Mouse (Mus musculus) forebrain, embryonic 16.5 days (tissue): Measurements from ENCODE around the gene Itga10. TPM values are rescaled to one million over a fixed set of nuclear protein-coding genes. Genes with fewer than 3 reads are reported as not detected.
"Not testable (repeated sequence)": the region's sequence is repeated elsewhere in the genome, so short reads cannot be mapped to it uniquely, and the experiment has no call there.

Experiments used
- ATAC-seq: fragments of 200-750 bp; cut with Nextera tagmentation; 2 replicates; pipeline ENCODE4 v1.8.0; 2017; ENCODE audit warnings: mild to moderate bottlenecking, moderate library complexity
- H3K27ac ChIP-seq: fragments of 300-500 bp; sonication (generic); 2 replicates; pipeline ENCODE4 v1.5.1; 2014; ENCODE audit warnings: low read length, control low read depth
- H3K27me3 ChIP-seq: fragments of 300-500 bp; sonication (generic); replicated peaks from 2 replicates; pipeline ENCODE4 v1.6.1; 2014; ENCODE audit warnings: low read length; ENCODE audit not compliant: control insufficient read depth, insufficient read depth
- H3K36me3 ChIP-seq: fragments of 300-500 bp; sonication (generic); 2 replicates; pipeline ENCODE4 v1.6.1; 2014; ENCODE audit not compliant: control insufficient read depth, insufficient read depth
- H3K4me1 ChIP-seq: fragments of 300-500 bp; sonication (generic); replicated peaks from 2 replicates; pipeline ENCODE4 v1.6.1; 2014; ENCODE audit warnings: low read length; ENCODE audit not compliant: control insufficient read depth, insufficient read depth
- H3K4me2 ChIP-seq: fragments of 300-500 bp; sonication (generic); 2 replicates; pipeline ENCODE4 v1.6.1; 2014; ENCODE audit warnings: mild to moderate bottlenecking, low read length, control low read depth
- H3K4me3 ChIP-seq: fragments of 300-500 bp; sonication (generic); replicated peaks from 2 replicates; pipeline ENCODE4 v1.5.1; 2014; ENCODE audit warnings: mild to moderate bottlenecking, low read length, control low read depth
- H3K9ac ChIP-seq: fragments of 300-500 bp; sonication (generic); replicated peaks from 2 replicates; pipeline ENCODE4 v1.6.1; 2014; ENCODE audit warnings: low read depth, low read length, control low read depth
- H3K9me3 ChIP-seq: fragments of 300-500 bp; sonication (generic); 2 replicates; pipeline ENCODE4 v1.6.1; 2016; ENCODE audit warnings: low read length; ENCODE audit not compliant: control insufficient read depth
- WGBS: fragments of 180-500 bp; shearing (Covaris S2); extraction: QIAGEN DNeasy Blood & Tissue Kit; methylation state at CpG from one replicate; pipeline ENCODE4 v1.1.7; 2014; 5-methylcytosine and 5-hydroxymethylcytosine counted together
- polyA plus RNA-seq: library from polyadenylated mRNA; unstranded; fragments of >200 nt; fragmentation: Nextera tagmentation; extraction: Ambion mirVana; gene quantifications from 2 replicates; pipeline ENCODE4 v1.2.1, GENCODE M21; 2015

Gene Itga10
- polyA plus RNA-seq, 1 experiment from 2014 or later: 1.3 TPM

DNA sequence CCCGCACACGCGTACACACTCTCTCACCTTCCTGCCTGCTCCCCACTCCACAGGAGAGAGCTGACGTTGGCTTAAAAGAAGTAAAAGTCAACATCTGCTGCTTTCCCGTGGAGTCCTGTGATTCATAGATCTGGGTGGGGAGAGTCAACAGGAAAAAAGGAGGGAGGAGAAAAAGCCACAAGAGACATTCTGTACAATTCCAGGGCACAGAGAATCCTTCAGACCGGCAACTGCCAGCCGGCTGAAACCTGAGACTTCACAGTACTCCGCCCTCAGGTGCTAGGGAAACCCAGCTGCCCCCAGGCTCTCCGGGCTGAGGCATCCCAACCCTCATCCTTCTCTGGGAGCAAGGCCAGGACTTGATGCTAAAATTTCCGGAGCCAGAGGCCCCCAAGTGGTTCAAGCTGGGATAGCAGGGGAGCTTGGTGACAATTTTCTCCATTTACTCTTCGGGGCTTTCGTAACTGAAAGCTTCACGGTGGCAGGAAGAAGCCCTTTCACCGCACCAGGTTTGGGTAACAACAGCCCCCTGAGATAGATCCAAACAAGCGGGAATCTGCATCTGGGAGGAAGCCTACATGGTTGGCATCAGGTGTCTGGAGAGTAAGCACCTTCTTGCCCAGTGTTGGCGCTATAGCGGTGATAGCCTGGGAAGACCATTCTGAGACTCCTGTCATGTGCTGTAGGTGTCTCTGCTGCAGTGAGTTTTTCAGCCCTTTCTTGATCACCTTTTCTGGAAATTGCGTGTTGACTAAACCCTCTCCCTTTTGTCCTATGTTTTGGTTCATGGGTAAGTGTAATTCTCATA is 18.3 kb downstream of the Itga10 start:
- Histone ChIP-seq H3K4me2 (peak overlapping the region; percentile 59), H3K4me3 (peak overlapping the region; percentile 39), H3K36me3 (no peaks in the 10 kb centered on the region), H3K9me3 (no peaks in the 10 kb centered on the region), H3K27ac (peak overlapping the region; percentile 8), H3K4me1 (peaks cover 12% of the 10 kb centered on the region), H3K9ac (peak overlapping the region; percentile 43), H3K27me3 (no peaks in the 10 kb centered on the region)
- WGBS: 4% methylated on average over 15 of the region's 18 CpGs
- ATAC-seq: peak; percentile 86

DNA sequence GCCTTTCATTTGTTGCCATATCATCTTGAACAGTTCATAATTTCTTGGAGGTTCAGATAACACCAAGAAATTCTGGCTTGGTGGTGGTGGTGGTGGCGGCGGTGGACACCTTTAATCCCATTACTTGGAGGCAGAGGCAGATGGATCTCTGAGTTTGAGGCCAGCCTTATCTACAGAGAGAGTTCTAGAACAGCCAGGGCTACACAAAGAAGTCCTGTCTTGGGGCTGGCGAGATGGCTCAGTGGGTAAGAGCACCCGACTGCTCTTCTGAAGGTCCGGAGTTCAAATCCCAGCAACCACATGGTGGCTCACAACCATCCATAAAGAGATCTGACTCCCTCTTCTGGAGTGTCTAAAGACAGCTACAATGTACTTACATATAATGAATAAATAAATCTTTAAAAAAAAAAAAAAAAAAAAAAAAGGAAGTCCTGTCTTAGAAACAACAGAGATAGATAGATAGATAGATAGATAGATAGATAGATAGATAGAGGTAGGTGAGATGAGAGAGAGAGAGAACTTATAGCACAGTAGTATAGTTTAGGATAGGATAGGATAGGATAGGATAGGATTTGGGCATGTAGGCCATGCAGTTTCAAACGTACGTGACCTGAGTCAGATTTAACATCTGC is 20.5 kb downstream of the Itga10 start:
- H3K4me2 ChIP-seq, H3K36me3 ChIP-seq, ATAC-seq, H3K27me3 ChIP-seq, H3K9ac ChIP-seq, H3K9me3 ChIP-seq, H3K4me3 ChIP-seq, H3K27ac ChIP-seq: not testable (repeated sequence)
- H3K4me1 ChIP-seq: peaks cover 21% of the 10 kb centered on the region
- WGBS: 88% methylated on average over 7 of the region's 7 CpGs

DNA sequence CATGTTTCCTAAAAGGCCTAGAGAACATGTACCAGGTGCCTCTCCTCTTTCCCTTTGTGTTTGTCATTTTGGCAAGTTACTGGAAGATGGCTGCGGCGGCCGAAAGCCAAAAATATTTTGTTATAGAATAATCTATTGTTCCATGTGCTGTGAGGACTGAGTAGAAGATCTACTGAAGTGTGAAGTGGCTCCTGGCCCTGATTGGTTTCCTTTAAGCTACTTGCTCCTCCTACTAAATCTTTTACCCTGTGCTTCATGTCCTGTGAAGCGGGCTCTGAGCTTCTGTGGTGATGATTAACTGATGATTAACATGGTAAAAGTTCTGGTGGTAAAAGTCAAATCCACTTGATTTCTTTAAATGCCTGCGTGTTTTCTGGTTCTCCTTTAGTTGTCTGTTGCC is 21.5 kb downstream of the Itga10 start:
- ATAC-seq: no peak
- peaks cover 21% of the 10 kb centered on the region for H3K4me1 ChIP-seq
- H3K4me2 ChIP-seq: no peak overlapping the region
- WGBS: 95% methylated on average over 5 of the region's 5 CpGs
- no peaks in the 10 kb centered on the region for H3K36me3 ChIP-seq
- H3K27ac ChIP-seq: no peak overlapping the region
- H3K4me3 ChIP-seq: no peak overlapping the region
- H3K27me3 ChIP-seq: 0 out of 2 replicates have a peak, but pooled peaks cover 3% of the 10 kb centered on the region
- H3K9me3 ChIP-seq: no peaks in the 10 kb centered on the region
- H3K9ac ChIP-seq: no peak overlapping the region

DNA sequence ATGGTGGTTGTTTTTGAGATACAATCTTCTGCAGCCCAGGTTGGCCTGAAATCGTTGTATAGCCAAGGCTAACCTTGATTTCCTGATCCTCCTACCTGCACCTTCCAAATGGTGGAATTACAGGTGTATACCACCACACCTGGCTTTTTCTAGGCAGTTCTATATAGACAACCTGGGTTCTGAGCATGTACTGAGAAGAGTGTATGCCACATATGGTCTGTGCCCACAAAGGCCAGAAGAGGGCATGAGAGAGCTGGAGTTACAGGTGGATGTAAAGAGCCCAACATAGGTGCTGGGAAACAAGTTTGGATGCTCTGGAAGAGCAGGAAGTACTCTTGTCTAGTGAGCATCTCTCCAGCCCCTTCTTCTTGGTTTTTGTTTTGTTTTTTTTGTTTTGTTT is 21.9 kb downstream of the Itga10 start:
- ATAC-seq: no peak

DNA sequence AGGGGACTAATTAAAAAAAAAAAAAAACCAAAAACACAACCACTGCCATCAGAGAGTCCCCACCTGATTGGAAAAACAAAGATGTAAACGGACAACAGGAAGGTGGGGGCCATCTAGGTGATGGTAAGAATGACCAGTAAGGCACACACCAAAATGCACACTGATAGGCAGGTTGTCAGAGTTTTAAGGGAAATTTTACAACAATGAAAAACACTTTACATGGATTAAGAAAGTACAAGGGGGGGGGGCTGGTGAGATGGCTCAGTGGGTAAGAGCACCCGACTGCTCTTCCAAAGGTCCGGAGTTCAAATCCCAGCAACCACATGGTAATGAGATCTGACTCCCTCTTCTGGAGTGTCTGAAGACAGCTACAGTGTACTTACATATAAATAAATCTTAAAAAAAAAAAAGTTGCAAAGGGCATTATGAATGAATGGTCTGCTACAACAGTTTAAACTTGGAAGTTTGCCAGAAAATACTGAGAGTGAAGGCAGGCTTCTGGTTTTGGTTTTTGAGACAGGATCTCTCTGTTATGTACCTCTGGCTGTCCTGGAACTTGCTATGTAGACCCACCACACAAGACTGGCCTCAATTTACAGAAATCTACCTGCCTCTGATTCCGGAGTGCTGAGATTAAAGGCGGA is 23.2 kb downstream of the Itga10 start:
- Histone ChIP-seq H3K4me3 (no peak overlapping the region), H3K27ac (no peak overlapping the region), H3K27me3 (0 out of 2 replicates have a peak, but pooled peaks cover 3% of the 10 kb centered on the region), H3K4me1 (peaks cover 12% of the 10 kb centered on the region), H3K9ac (no peak overlapping the region), H3K36me3 (no peaks in the 10 kb centered on the region), H3K9me3 (no peaks in the 10 kb centered on the region), H3K4me2 (no peak overlapping the region)
- WGBS: 93% methylated on average over 5 of the region's 5 CpGs
- ATAC-seq: no peak

More for the DNA sequence above, 21.9 kb downstream of the Itga10 start:
- Histone ChIP-seq H3K4me2 (no peak overlapping the region), H3K4me1 (peaks cover 21% of the 10 kb centered on the region), H3K27ac (no peak overlapping the region), H3K9ac (no peak overlapping the region), H3K4me3 (no peak overlapping the region), H3K27me3 (0 out of 2 replicates have a peak, but pooled peaks cover 3% of the 10 kb centered on the region), H3K9me3 (no peaks in the 10 kb centered on the region), H3K36me3 (no peaks in the 10 kb centered on the region)
- WGBS: 50% methylated on average over 1 of the region's 1 CpGs

DNA sequence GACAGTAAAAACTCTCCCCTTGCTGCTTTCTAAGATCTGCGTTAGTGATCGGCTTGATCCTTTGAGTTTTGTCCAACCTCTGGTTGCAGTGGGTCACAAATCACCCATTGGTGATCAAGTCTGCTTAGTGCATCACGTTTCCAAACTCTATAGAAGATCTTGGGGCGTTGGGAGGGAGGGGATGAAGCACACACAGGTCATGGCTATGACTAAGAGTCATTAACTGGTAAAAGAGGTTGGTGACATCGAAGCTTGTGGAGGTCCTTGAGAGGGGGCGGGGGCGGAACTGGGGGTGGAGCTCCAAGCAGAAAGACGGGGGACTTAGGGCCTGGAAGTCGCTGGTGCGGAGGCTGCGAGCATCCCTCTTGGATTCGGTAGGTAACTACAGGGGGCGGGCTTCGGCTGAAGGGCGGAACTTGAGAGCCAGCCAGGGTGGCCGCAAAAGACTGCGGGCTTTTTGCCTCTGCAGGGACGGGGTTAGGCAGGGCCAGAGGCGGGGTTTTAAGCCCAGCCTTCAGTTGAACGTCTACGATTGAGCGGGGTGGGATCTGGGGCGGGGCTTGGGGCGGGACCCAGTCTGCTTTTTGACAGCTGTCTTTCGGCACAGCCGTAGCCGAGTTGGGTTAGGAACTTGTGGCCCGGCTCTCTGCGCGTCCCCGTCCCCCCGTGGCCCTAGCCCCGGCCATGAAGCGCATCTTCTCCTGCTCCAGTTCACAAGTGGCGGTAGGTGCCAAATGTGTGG is 24.5 kb downstream of the Itga10 start, which contains the start of gene Ankrd35:
TSS of gene Ankrd35 (plus strand) at position 405 of the 742 bp plus-strand sequence.
- H3K9ac ChIP-seq: peak within 1 kb of the TSS; percentile 56
- H3K36me3 ChIP-seq: no peaks in the 10 kb centered on the region
- ATAC-seq: peak; percentile 94
- no peak within 1 kb of the TSS for H3K27ac ChIP-seq
- peaks cover 9% of the 10 kb centered on the region for H3K4me1 ChIP-seq
- peak within 1 kb of the TSS; percentile 83 for H3K4me2 ChIP-seq
- H3K4me3 ChIP-seq: peak within 1 kb of the TSS; percentile 56
- no peaks in the 10 kb centered on the region for H3K9me3 ChIP-seq
- 0 out of 2 replicates have a peak, but pooled peaks cover 3% of the 10 kb centered on the region for H3K27me3 ChIP-seq
- 5% methylated on average over 35 of the region's 35 CpGs for WGBS

DNA sequence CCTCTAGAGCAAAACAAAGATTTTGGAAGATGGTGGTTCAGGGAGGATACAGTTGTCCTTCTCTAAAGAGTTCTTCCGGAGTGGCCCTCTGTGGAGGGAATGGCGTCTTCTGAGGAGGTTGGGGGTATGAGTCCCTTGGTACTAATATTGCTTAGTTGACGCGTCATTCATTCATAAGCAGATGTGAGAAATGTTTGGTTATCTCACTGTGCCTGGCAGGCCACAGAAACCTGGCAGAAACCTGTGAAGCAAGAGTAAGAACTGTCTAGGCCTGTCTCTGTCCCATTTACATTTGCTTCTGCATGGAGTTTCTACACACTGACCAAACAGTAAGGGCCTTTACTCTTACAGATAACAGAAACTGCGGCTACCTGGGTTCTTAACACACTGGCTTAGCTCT is 26.1 kb downstream of the Itga10 start:
- Histone ChIP-seq H3K9me3 (no peaks in the 10 kb centered on the region), H3K36me3 (no peaks in the 10 kb centered on the region), H3K4me3 (no peak overlapping the region), H3K4me1 (peaks cover 9% of the 10 kb centered on the region), H3K27me3 (0 out of 2 replicates have a peak, but pooled peaks cover 3% of the 10 kb centered on the region), H3K27ac (no peak overlapping the region), H3K4me2 (no peak overlapping the region), H3K9ac (no peak overlapping the region)
- 94% methylated on average over 5 of the region's 5 CpGs for WGBS
- ATAC-seq: no peak

DNA sequence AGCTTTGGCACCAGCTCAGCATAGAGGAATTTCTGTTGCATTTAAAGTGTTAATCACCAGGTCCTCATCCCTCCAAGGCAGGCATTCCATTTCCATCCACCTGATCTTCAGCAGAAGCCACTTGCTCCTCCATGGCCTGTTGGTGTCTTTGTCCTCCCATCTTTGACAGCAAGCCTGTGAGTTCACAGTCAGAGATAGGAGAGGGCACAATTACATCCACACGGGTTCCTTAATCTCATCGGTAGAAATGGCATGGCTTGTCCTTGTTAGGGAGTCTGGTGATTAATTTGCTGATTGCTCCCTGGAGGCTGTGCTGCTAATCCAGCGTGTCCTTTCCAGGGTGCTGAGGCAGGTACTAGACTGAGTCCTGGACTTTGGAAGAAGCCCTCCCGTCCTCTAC is 28.1 kb downstream of the Itga10 start:
- WGBS: 66% methylated on average over 4 of the region's 4 CpGs
- H3K9ac ChIP-seq: no peak overlapping the region
- no peaks in the 10 kb centered on the region for H3K36me3 ChIP-seq
- H3K4me2 ChIP-seq: no peak overlapping the region
- no peak overlapping the region for H3K4me3 ChIP-seq
- no peak overlapping the region for H3K27ac ChIP-seq
- 0 out of 2 replicates have a peak, but pooled peaks cover 3% of the 10 kb centered on the region for H3K27me3 ChIP-seq
- no peak for ATAC-seq
- no peaks in the 10 kb centered on the region for H3K9me3 ChIP-seq
- H3K4me1 ChIP-seq: peaks cover 9% of the 10 kb centered on the region
